Mouse (Mus musculus) myocyte (in vitro differentiated cells): ENCODE measurements around the gene Rbms3. TPM values are rescaled to one million over a fixed set of nuclear protein-coding genes. Genes with fewer than 3 reads are reported as not detected.

Experiments used
- H3K27me3 ChIP-seq: one replicate; pipeline ENCODE4 v1.6.1; 2011; ENCODE audit not compliant: control insufficient read depth, insufficient read depth, insufficient read length
- H3K36me3 ChIP-seq: one replicate; pipeline ENCODE4 v1.6.1; 2011; ENCODE audit not compliant: control insufficient read depth, insufficient read depth
- H3K4me2 ChIP-seq: one replicate; pipeline ENCODE4 v1.6.1; 2011; ENCODE audit warnings: low read depth, control low read depth
- H3K4me3 ChIP-seq: one replicate; pipeline ENCODE4 v1.5.1; 2011; ENCODE audit warnings: mild to moderate bottlenecking, control low read depth, moderate library complexity
- H3K79me2 ChIP-seq: one replicate; pipeline ENCODE4 v1.6.1; 2011; ENCODE audit not compliant: control insufficient read depth, insufficient read depth
- H3ac ChIP-seq: one replicate; pipeline ENCODE4 v1.6.1; 2011; ENCODE audit not compliant: control insufficient read depth, insufficient read length
- CEBPB ChIP-seq: IDR thresholded peaks from 2 replicates; pipeline ENCODE4 v1.6.1; 2011; ENCODE audit warnings: mild to moderate bottlenecking, moderate library complexity; ENCODE audit not compliant: poor library complexity, insufficient read depth, severe bottlenecking
- E2F4 ChIP-seq: IDR thresholded peaks from one replicate; pipeline ENCODE4 v1.6.1; 2011; ENCODE audit warnings: mild to moderate bottlenecking, control low read depth, moderate library complexity; ENCODE audit not compliant: insufficient read depth
- MAX ChIP-seq: IDR thresholded peaks from one replicate; pipeline ENCODE4 v1.6.1; 2011; ENCODE audit warnings: low read depth, mild to moderate bottlenecking, control low read depth
- MYOD1 ChIP-seq, 3 experiments: IDR thresholded peaks; one replicate each; pipeline ENCODE4 v1.6.1; 2011; ENCODE audit warnings: control low read depth in 2 of 3, low read depth in 2 of 3, mild to moderate bottlenecking in 2 of 3, moderate library complexity in 1 of 3; ENCODE audit not compliant: insufficient read length in 2 of 3, control insufficient read depth in 1 of 3
- MYOG ChIP-seq, 3 experiments: IDR thresholded peaks; one replicate each; pipeline ENCODE4 v1.6.1; 2011; ENCODE audit warnings: control low read depth in 2 of 3, low read depth in 2 of 3, mild to moderate bottlenecking in 2 of 3; ENCODE audit not compliant: insufficient read length in 2 of 3, control insufficient read depth in 1 of 3, insufficient read depth in 1 of 3
- POLR2A ChIP-seq: IDR thresholded peaks from one replicate; pipeline ENCODE4 v1.6.1; 2011; ENCODE audit warnings: low read depth, mild to moderate bottlenecking, control low read depth, moderate library complexity; ENCODE audit not compliant: insufficient read length
- POLR2AphosphoS2 ChIP-seq: IDR thresholded peaks from one replicate; pipeline ENCODE4 v1.6.1; 2011; ENCODE audit warnings: low read depth, control low read depth; ENCODE audit not compliant: insufficient read length
- REST ChIP-seq: IDR thresholded peaks from one replicate; pipeline ENCODE4 v1.6.1; 2011; ENCODE audit warnings: mild to moderate bottlenecking, control low read depth, moderate library complexity; ENCODE audit not compliant: insufficient read depth, insufficient read length
- SRF ChIP-seq: IDR thresholded peaks from one replicate; pipeline ENCODE4 v1.6.1; 2011; ENCODE audit warnings: low read depth; ENCODE audit not compliant: control insufficient read depth, insufficient read length
- TCF12 ChIP-seq: IDR thresholded peaks from one replicate; pipeline ENCODE4 v1.6.1; 2011; ENCODE audit warnings: mild to moderate bottlenecking, control low read depth; ENCODE audit not compliant: poor library complexity, insufficient read depth, severe bottlenecking
- TCF3 ChIP-seq: IDR thresholded peaks from one replicate; pipeline ENCODE4 v1.6.1; 2011; ENCODE audit warnings: low read depth, control low read depth; ENCODE audit not compliant: insufficient read length
- USF1 ChIP-seq: IDR thresholded peaks from one replicate; pipeline ENCODE4 v1.6.1; 2011; ENCODE audit warnings: low read depth, mild to moderate bottlenecking, control low read depth, moderate library complexity
- polyA plus RNA-seq: library from polyadenylated mRNA; unstranded; fragments of >200 nt; fragmentation: generic; extraction: Trizol; gene quantifications from one replicate; pipeline ENCODE4 v1.2.1, GENCODE M21; 2012; ENCODE audit warnings: missing spikeins

The Rbms3 gene
- polyA plus RNA-seq = 4.5 TPM

DNA sequence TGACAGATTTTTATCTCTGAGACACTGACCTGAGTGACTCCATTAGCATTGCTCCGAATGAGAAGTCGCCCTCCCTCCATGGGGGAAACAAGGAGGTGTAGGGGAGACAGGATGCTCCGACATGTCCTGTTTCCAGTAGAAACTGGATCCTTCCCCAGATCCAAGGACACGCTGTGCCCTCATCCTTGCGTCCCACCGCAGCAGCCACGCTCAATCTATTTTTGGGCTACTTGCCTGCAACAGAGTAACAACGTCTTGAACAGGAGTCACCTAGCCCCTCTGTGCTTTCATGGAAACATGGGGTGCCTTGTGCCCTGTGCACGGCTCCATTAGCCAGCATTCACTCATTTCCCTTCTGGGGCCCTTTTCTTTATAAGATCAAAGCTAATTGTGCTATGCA is at the start of gene Rbms3:
Rbms3 (minus strand) TSS at position 143 of the 400 bp plus-strand sequence.
- Histone ChIP-seq H3K36me3 (no peaks in the 10 kb centered on the region), H3K27me3 (no peaks in the 10 kb centered on the region), H3K79me2 (no peaks in the 10 kb centered on the region), H3ac (no peak within 1 kb of the TSS), H3K4me3 (no peak within 1 kb of the TSS), H3K4me2 (no peak within 1 kb of the TSS)
- TF ChIP-seq POLR2AphosphoS2 = no peak

DNA sequence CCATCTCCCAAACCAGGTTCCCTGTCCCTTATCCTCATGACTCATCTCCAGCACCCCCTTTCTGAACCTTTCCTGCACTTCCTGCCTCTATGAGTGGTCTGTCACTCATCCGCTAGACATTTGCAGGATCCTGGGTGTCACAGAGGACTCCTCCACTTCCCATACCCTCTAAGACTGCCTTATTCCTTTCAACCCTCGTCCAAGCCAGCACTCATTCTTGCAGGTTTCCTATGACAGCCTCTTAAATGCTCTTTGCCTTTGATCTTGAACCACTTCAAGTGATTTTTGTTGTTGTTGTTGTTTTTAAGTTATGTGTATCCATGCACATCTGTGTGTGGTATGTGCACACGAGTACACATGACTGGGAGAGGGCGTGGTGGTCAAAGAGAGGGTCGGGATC is 43.6 kb upstream of the Rbms3 start:
- Histone ChIP-seq H3K4me2 (no peak overlapping the region), H3K4me3 (no peak overlapping the region), H3K79me2 (no peaks in the 10 kb centered on the region), H3K27me3 (no peaks in the 10 kb centered on the region), H3ac (no peak overlapping the region), H3K36me3 (no peaks in the 10 kb centered on the region)
- TF ChIP-seq REST = no peak
- no peak for TF ChIP-seq POLR2A
- no peak for TF ChIP-seq POLR2AphosphoS2
- TF ChIP-seq MAX = no peak
- no peak for TF ChIP-seq CEBPB
- no peak for TF ChIP-seq TCF12
- TF ChIP-seq MYOD1 (IDR thresholded peaks at IDR 0.05; ENCODE audit: control insufficient read depth in 1 of 3, insufficient read length in 2 of 3, low read depth in 2 of 3) = no peak
- TF ChIP-seq SRF = no peak
- TF ChIP-seq USF1 = no peak
- no peak for TF ChIP-seq MYOG (IDR thresholded peaks at IDR 0.05; ENCODE audit: control insufficient read depth in 1 of 3, insufficient read depth in 1 of 3, insufficient read length in 2 of 3, low read depth in 2 of 3)

DNA sequence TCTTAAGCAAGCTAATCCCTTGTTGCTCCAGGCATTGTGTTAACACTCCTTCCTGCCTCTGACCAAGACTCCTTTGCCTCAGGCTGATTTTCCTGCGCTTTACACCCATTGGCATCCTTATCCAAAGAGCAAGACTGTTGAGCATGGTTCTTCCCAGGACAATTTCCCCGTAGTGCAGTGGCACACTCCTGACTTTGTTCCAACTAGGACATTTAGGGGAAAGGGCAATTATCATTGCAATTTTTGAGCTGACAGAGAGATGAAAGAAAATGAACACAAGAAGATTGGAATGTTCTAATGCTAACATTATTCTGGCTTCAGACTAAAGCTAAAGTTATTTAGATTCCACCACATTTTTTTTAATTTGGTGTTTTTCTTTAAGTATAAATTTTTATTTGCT is 24.9 kb upstream of the Rbms3 start:
- no peak for TF ChIP-seq MYOD1 (IDR thresholded peaks at IDR 0.05; ENCODE audit: control insufficient read depth in 1 of 3, insufficient read length in 2 of 3, low read depth in 2 of 3)
- TF ChIP-seq MAX = no peak
- no peak for TF ChIP-seq REST
- no peak for TF ChIP-seq MYOG (IDR thresholded peaks at IDR 0.05; ENCODE audit: control insufficient read depth in 1 of 3, insufficient read depth in 1 of 3, insufficient read length in 2 of 3, low read depth in 2 of 3)
- TF ChIP-seq TCF3 = no peak
- TF ChIP-seq TCF12 = no peak
- no peak for TF ChIP-seq SRF
- no peak for TF ChIP-seq USF1
- TF ChIP-seq CEBPB = no peak
- TF ChIP-seq POLR2AphosphoS2 = no peak
- TF ChIP-seq POLR2A = no peak
- no peak for TF ChIP-seq E2F4
- H3K36me3 ChIP-seq = no peaks in the 10 kb centered on the region
- no peaks in the 10 kb centered on the region for H3K79me2 ChIP-seq
- no peak overlapping the region for H3ac ChIP-seq
- H3K4me2 ChIP-seq = no peak overlapping the region
- H3K27me3 ChIP-seq = no peaks in the 10 kb centered on the region
- no peak overlapping the region for H3K4me3 ChIP-seq

DNA sequence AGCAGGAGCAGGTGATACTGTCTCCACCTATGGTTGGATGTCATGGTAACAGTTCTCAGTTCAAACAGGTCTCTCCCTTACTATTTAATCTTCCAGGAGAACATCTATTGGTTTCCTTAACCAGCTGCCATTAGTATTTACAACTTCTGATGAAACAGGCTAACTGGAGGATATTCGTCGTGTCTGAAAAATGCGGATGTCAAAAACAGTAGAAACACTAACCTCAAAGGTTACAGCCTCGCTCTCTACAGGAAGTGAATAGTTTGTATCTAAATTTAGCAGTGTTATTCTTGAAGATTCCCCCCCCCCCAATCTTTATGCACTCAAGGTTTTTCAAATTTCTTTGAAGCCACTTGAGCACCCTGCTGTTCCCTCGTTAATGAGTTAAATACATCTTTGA is 23.9 kb upstream of the Rbms3 start:
- Histone ChIP-seq H3K4me3 (no peak overlapping the region), H3K27me3 (no peaks in the 10 kb centered on the region), H3K4me2 (no peak overlapping the region), H3K79me2 (no peaks in the 10 kb centered on the region), H3ac (no peak overlapping the region), H3K36me3 (no peaks in the 10 kb centered on the region)
- TF ChIP-seq USF1 (no peak), POLR2A (no peak), TCF3 (no peak), MYOG (IDR thresholded peaks at IDR 0.05; ENCODE audit: control insufficient read depth in 1 of 3, insufficient read depth in 1 of 3, insufficient read length in 2 of 3, low read depth in 2 of 3) (no peak), E2F4 (no peak), SRF (no peak), REST (no peak), POLR2AphosphoS2 (no peak), MYOD1 (IDR thresholded peaks at IDR 0.05; ENCODE audit: control insufficient read depth in 1 of 3, insufficient read length in 2 of 3, low read depth in 2 of 3) (no peak), CEBPB (no peak), TCF12 (no peak), MAX (no peak)

DNA sequence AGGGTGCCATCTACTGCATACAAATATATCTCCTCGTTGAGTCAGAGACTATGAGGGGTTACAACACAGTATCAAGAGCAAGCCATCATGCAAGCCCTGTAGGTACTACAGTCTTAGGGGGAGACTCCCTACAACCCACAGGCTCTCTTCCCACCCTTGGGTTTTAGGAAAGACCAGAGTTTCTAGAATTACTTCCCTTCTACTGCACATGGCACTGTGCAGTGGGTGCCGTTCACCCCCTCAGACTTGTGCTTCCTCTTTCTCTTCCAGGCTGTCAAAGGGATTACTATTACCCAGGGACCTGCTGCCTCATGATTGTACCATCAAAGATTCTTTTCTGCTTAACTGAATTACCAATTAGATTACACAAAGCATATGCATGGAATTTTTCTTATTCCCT is 16.4 kb upstream of the Rbms3 start:
- no peak overlapping the region for H3ac ChIP-seq

More for the DNA sequence above, 16.4 kb upstream of the Rbms3 start:
- H3K4me2 ChIP-seq = no peak overlapping the region
- H3K79me2 ChIP-seq = no peaks in the 10 kb centered on the region
- no peaks in the 10 kb centered on the region for H3K27me3 ChIP-seq
- no peaks in the 10 kb centered on the region for H3K36me3 ChIP-seq
- no peak overlapping the region for H3K4me3 ChIP-seq
- TF ChIP-seq MAX (no peak), POLR2A (no peak)
